ENCODE assay signal across 11 mouse cellular contexts in genomic region chr9:106351178-106351577, GRCm38 (mm10). TPM values are rescaled to one million over a fixed set of nuclear protein-coding genes. Genes with fewer than 3 reads are reported as not detected.
DNase-seq lines count a peak whose midpoint lies in the region; ATAC-seq and TF ChIP-seq lines count a peak whose summit lies in the region.
"Had no signal": no experiment of that assay in that cellular context is flagged by ENCODE, and none has a peak within 500 bp of the region (broad histone marks: within the 10 kb centered on the region; RNA-seq: fewer than 3 reads in every experiment).

No protein-coding gene starts in this region.

- no peak overlapping the region for H3K4me3 ChIP-seq in bone marrow, adult 2 months (replicated peaks; ENCODE audit: control insufficient read depth, low read depth, low read length)
- no peak overlapping the region for H3K4me3 ChIP-seq in limb, embryonic 15.5 days
- H3K4me3 ChIP-seq: liver, embryonic 13.5 days had no signal

- H3K4me1 ChIP-seq in bone marrow, adult 2 months (ENCODE audit: control insufficient read depth, insufficient read depth, low read length), result no peaks in the 10 kb centered on the region
- H3K4me1 ChIP-seq in limb, embryonic 15.5 days, result peaks cover 97% of the 10 kb centered on the region

- no peak overlapping the region for H3K4me2 ChIP-seq in limb, embryonic 15.5 days
- H3K4me2 ChIP-seq: liver, embryonic 13.5 days had no signal

- H3K9me3 ChIP-seq in limb, embryonic 15.5 days, result no peaks in the 10 kb centered on the region
- H3K9me3 ChIP-seq: liver, embryonic 13.5 days had no signal

- WGBS in bone marrow, adult 2 months, result 59% methylated on average over 6 of the region's 6 CpGs
- WGBS in limb, embryonic 15.5 days, result 63% methylated on average over 6 of the region's 6 CpGs

- H3K27ac ChIP-seq in bone marrow, adult 2 months (ENCODE audit: control insufficient read depth, insufficient read depth, low read depth, low read length, poor library complexity), result no peak overlapping the region
- peak overlapping the region; percentile 94 for H3K27ac ChIP-seq in limb, embryonic 15.5 days
- H3K27ac ChIP-seq: liver, embryonic 13.5 days had no signal

- no peak for ATAC-seq in limb, embryonic 15.5 days (ENCODE audit: insufficient number of reproducible peaks, low FRiP score, low TSS enrichment, low read depth)

- no peaks in the 10 kb centered on the region for H3K36me3 ChIP-seq in limb, embryonic 15.5 days
- H3K36me3 ChIP-seq: liver, embryonic 13.5 days had no signal

- H3K27me3 ChIP-seq in limb, embryonic 15.5 days, result no peaks in the 10 kb centered on the region
- H3K27me3 ChIP-seq: liver, embryonic 13.5 days had no signal

- peak; percentile 43 for DNase-seq in heart, postnatal 4 days
- DNase-seq in heart, postnatal 25 days (ENCODE audit: low spot score), result no peak
- peak; percentile 47 for DNase-seq in lung, postnatal 10 days
- no peak for DNase-seq in lung, postnatal 14 days
- no peak for DNase-seq in adipocyte (ENCODE audit: low spot score)
- DNase-seq in spleen, postnatal 10 days (ENCODE audit: low spot score in 2 of 2), result no peak
- DNase-seq: liver, embryonic 13.5 days; right cerebral cortex, adult 18-20 months; thymus, postnatal 36 days had no signal

- no peak for TF ChIP-seq CTCF in bone marrow, adult 2 months (IDR thresholded peaks at IDR 0.05; ENCODE audit: control insufficient read depth, insufficient read depth, low read length)

- intact Hi-C loops in heart, postnatal 25 days (cut with DNase I), result loop anchor here (1.0 kb wide), 1 partner anchor 70 kb away; no protein-coding TSS in a partner anchor

- no peak overlapping the region for H3K9ac ChIP-seq in limb, embryonic 15.5 days
- H3K9ac ChIP-seq: liver, embryonic 13.5 days had no signal

- 0 out of 2 replicates have a peak, but pooled peaks have one; percentile 18 for TF ChIP-seq POLR2A in bone marrow, adult 2 months (IDR thresholded peaks at IDR 0.05; ENCODE audit: borderline replicate concordance, control insufficient read depth, low read depth, low read length)

RNA-seq across cellular contexts. Expression of gene Dusp7, which starts 17.3 kb away (rescaled TPM):
- 10 to 100 TPM; 26.2 to 33.5 TPM for total RNA-seq in heart, postnatal 4 days (2021)
- 10 to 100 TPM; 43.6 to 67.0 TPM for total RNA-seq in heart, postnatal 25 days (2021)
- polyA plus RNA-seq in bone marrow, adult 2 months (2011; ENCODE audit: insufficient read depth, insufficient read length, low replicate concordance, missing spikeins), result 3.8 and 11.6 TPM in 2 replicates
- 39.0 and 47.0 TPM in 2 replicates for polyA plus RNA-seq in limb, embryonic 15.5 days (2015; fragmentation: Nextera tagmentation; extraction: Ambion mirVana)

Comparison
In these comparisons a context has a peak if more than half of its experiments do, and no peak if none do; other contexts are left out.
1. DNase-seq: peak in heart, postnatal 4 days (single experiment) and lung, postnatal 10 days (single experiment); none in heart, postnatal 25 days (single experiment), lung, postnatal 14 days (single experiment), adipocyte (single experiment) and spleen, postnatal 10 days (0 of 2).